Mouse (Mus musculus): ENCODE measurements around the gene Taok3.

Taok3 gene

DNA sequence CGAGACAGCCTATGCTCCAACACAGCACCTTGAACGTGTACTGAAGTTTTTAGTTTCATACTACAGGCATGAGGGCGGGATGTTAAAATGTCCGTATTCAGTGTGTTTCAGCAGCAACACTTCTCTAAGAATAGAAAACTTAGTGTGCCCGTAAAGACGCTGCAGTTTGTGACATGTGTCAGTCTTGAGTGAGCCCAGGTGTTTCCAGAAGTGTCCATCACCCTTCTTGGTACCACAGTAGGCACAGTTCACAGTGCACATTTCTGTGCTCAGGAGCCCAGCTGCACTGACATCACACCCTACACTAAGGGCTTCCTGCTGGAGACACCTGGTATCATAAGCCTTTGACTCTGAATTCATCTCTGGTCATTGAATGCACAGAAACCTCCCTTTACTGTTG lies 58.6 kb downstream of the Taok3 start:
- DNase-seq (ENCODE audit: low spot score in 2 of 2): no peak

GRCm38 (mm10) chr5:117181921-117182320 lies 62.0 kb downstream of the Taok3 start:
- DNase-seq (ENCODE audit: low spot score in 2 of 2): no peak

DNA sequence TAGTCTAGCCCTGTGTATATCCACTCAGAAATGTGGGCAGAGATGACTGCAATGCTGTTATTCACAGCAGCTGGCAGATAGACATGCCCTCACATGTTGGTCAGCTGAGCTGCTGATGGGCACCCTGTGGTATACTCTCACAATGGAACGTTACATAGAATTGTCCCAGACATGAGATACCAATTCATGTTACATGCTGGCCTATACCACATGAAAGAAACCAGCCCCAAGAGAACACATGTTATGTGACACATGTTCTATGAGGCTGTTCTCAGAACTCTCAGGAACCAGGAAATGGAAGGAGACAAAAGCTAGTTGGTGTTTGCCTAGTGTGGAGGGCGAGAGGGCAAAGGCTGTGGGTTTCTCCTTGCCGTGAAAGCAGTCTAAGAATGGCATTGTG lies 62.5 kb downstream of the Taok3 start:
- DNase-seq (ENCODE audit: low spot score in 2 of 2): no peak

DNA sequence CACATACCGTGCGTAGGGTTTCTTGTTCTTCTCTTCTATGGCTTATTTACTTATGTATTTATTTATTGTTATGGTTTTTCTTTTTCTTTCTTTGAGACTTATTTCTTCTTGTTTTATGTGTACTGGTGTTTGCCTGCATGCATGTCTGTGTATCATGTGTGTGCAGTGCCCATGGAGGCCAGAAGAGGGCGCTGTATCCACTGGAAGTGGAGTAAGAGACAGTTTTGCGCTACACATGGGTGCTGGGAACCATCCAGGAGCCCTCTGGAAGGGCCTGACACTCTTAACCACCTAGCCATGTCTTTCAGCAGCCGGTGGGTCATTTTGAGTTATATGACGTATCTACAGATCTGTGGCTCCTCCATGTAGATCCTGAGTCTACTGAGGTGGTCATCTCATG lies 64.9 kb downstream of the Taok3 start:
- no peak for DNase-seq (ENCODE audit: low spot score in 2 of 2)

- peak in 1 of 2 experiments; percentile 32 for DNase-seq (ENCODE audit: low spot score in 2 of 2)
Measured at GRCm38 (mm10) chr5:117185673-117186072, 65.7 kb downstream of the Taok3 start.

- no peak for DNase-seq (ENCODE audit: low spot score in 2 of 2)
Measured at GRCm38 (mm10) chr5:117192061-117192460, 72.1 kb downstream of the Taok3 start.

GRCm38 (mm10) chr5:117193748-117194147 lies 73.8 kb downstream of the Taok3 start:
- DNase-seq (ENCODE audit: low spot score in 2 of 2): no peak

DNA sequence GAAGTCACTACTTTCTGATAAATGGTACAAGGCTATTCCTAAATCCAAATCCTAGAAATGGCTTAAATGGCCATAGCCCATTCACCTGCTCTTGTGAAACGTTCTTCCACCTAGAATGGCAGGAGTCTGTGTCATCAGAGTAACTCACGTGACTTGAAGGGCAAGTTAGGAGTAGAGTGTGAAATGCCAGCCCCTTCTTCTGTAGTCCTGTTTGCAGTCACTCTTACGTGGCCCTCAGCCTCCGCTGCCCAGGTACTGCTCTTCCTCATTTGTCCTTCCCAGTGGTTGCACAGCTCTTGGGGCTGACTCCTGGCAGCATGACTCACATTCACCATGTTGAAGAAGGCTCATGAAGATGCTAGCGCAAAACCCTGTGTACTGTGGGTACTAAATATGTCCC lies 74.7 kb downstream of the Taok3 start:
- no peak for DNase-seq (ENCODE audit: low spot score in 2 of 2)

DNA sequence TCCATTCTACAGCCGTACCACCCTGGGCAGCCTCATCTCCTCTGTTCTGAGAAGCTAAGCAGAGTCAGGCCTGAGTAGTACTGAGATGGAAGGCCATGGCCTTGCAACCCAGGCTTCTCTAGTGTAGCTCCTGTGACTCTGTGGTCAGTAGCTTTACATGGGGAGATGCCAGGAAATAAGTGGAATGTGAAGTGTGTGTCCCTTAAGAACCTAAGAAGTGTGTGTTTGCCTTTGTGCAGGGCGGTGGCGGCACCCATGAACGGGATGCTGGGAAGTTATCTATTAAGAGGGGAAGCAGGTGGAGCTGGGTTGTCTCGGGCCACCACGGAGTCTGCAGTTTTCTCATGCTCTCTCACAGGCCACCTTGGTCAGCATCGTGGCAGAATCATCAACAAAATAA lies 76.6 kb downstream of the Taok3 start:
- DNase-seq (ENCODE audit: low spot score in 2 of 2): no peak

- no peak for DNase-seq (ENCODE audit: low spot score in 2 of 2)
Measured at GRCm38 (mm10) chr5:117198390-117198789, 78.5 kb downstream of the Taok3 start.

DNA sequence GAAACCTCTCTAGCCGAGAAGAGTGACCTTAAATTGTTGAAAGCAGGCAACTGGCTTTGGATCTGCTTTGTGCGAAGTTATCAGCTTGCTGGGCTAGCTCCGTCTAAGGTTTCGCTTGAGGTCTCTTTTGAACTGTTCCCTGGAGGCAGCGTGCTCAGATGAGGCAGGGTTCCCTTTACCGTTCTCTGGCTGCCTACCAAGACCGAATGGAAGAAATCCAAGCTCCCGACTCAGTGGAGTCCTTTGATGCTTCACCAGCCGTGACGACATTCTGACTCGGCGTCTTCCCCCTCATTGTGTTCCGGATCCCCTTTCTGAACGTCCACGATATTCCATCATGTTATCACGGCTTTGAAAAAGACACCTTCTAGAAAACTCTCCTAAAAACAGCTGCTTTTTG lies 87.4 kb downstream of the Taok3 start:
- DNase-seq (ENCODE audit: low spot score in 2 of 2): no peak

DNA sequence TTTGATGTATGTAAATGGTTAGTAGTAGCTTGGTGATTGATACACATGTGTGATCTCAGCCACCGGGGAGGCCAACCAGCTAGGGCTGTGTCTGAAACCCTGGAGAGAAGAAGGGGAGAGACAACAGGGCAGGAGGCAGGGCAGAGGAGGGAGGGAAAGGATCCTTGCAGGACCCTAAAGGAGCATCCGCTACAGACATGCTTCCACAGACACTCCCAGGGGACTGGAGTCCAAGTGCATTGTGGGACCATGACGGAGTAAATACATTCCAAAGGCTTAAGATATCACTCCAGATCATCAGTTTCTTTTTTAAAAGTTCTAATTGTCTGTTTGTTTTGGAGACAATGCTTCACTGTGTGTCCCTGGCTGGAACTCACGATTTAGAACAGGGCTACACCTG lies 94.1 kb downstream of the Taok3 start:
- DNase-seq (ENCODE audit: low spot score in 2 of 2): no peak

- no peak for DNase-seq (ENCODE audit: low spot score in 2 of 2)
Measured at GRCm38 (mm10) chr5:117231059-117231458, 111.1 kb downstream of the Taok3 start.

- DNase-seq (ENCODE audit: low spot score in 2 of 2): no peak
Measured at GRCm38 (mm10) chr5:117236540-117236939, 116.6 kb downstream of the Taok3 start.

DNA sequence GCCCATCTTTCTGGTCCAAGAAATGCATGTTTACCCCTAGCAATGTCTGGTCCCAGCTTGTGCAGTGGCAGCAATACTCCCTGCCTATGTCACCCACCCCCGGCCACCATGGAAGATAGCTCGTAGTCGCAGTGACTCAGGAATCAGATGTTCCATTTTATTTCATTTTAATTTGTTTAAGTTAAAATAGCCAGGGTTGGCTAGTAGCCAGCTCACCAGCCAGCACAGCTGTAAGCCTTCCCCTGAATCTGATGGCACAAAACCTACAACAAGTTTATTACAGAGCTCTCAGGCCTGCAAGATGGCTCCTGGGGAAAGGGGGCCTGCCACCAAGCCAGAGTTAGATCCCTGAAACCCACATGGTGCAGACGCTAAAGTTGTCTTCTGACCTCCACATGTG lies 119.2 kb downstream of the Taok3 start:
- DNase-seq (ENCODE audit: low spot score in 2 of 2): no peak

DNA sequence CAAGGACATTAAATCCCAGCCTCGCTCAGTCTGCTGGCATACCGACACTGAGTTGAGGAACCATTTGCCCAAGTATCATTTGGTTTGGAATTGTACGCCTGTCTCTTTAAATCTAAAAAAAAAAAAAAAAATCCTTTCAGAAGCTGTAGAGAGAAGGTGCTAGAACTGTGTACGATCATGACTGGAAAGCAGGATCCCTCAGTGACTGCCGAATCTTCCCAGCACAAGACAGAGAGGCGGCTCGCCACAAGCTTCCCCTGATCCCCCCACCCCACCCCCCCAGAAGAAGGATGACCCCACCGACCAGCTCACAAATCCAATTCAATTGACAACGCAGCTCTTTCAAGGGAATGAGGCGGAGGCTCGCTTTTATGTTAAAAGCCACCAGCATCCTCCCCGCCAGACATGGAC lies 120.4 kb downstream of the Taok3 start:
- DNase-seq (ENCODE audit: low spot score in 2 of 2): no peak

- DNase-seq (ENCODE audit: low spot score in 2 of 2): no peak
Measured at GRCm38 (mm10) chr5:117240761-117241322, 120.9 kb downstream of the Taok3 start.

DNA sequence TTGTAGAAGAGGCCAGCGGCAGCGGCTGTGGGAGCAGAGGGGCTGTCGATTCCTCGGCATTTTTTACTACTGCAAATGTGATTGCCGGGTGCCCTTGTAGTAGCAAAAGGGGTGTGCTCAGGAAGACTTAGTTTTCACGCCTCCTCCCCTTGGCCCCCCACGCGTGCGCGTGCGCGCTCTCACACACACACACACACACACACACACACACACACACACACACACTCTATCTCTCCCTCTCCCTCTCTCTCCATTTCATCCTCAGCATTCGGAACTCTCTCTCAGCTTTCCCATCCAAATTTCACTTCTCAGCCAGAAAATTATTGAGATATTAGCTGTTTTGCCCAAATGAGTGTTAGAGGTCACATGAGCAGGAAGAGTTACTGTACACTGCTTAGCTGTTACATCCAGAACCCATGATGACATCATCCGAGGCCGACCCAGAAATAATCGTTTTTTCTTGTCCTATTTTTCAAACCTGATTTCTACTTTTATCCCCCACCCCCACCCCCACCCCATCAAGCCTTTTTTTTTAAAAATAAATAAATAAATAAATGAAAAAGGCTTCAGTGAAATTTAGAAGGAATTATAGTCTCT lies 122.1 kb downstream of the Taok3 start:
- no peak for DNase-seq (ENCODE audit: low spot score in 2 of 2)

GRCm38 (mm10) chr5:117242671-117243478 lies 122.9 kb downstream of the Taok3 start:
- no peak for DNase-seq (ENCODE audit: low spot score in 2 of 2)

GRCm38 (mm10) chr5:117245170-117245569 lies 125.2 kb downstream of the Taok3 start:
- DNase-seq (ENCODE audit: low spot score in 2 of 2): no peak

DNA sequence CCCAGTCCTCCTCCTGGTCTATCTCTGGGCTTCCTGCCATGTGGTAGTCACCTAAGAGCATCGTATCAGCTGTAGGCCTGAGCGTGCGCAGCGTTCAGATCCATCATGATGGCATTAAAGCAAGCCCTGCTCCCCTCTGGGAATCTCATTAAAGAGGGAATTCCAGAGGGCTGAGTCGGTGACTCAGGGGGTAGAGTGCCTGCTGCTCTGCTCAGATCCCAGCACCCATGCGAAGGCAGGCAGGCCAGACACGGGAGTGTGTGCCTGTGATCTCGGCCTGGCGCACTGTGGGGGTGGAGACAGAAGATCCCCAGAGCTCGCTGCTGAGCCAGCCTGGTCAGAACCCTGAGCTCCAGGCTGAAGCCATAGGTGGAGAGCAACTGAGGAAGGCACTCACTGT lies 128.4 kb downstream of the Taok3 start:
- no peak for DNase-seq (ENCODE audit: low spot score in 2 of 2)

DNA sequence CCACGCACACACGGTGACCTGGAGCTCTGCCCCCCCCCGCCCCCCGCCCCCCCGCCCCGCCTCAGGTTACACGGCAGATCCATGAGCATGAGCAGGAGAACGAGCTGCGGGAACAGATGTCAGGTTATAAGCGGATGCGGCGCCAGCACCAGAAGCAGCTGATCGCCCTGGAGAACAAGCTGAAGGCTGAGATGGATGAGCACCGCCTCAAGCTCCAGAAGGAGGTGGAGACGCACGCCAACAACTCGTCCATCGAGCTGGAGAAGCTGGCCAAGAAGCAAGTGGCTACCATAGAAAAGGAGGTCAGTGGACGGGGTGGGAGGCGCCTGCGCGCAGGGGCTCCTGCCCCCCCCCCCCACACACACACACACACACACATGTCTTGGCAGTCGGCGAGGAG lies 130.9 kb downstream of the Taok3 start:
- no peak for DNase-seq (ENCODE audit: low spot score in 2 of 2)

- no peak for DNase-seq (ENCODE audit: low spot score in 2 of 2)
Measured at GRCm38 (mm10) chr5:117251763-117252162, 131.8 kb downstream of the Taok3 start.

Measured in spleen, postnatal 4 days (tissue).